Mouse (Mus musculus) gonadal fat pad, adult 2 months (tissue): ENCODE measurements around the gene Hadha. TPM values are rescaled to one million over a fixed set of nuclear protein-coding genes. Genes with fewer than 3 reads are reported as not detected.

Experiments used
- polyA plus RNA-seq: library from polyadenylated mRNA; depleted of rRNA; stranded (reverse); fragments of >200 nt; gene quantifications from 2 replicates; pipeline ENCODE4 v1.2.3, GENCODE M21; 2012; rRNA removed

The Hadha gene
- polyA plus RNA-seq, 1 experiment = 74.1 TPM

Other genes starting within 250 kb of the Hadha start
- gene Il6, start 142.0 kb downstream of the Hadha start, polyA plus RNA-seq = 0.19 TPM in 1 of 2 replicates, not detected in the other
- gene Tyms, start 81.5 kb downstream of the Hadha start, polyA plus RNA-seq = 7.5 and 11.3 TPM in 2 replicates
- 0.05 and 0.07 TPM in 2 replicates for gene Garem2, start 50.0 kb downstream of the Hadha start, polyA plus RNA-seq
- not detected in 2 replicates for gene 3110082J24Rik, start 49.1 kb downstream of the Hadha start, polyA plus RNA-seq
- 109 and 124 TPM in 2 replicates for gene Hadhb, start 86 bp upstream of the Hadha start, polyA plus RNA-seq
- 0.77 and 1.2 TPM in 2 replicates for gene Adgrf3, start 50.6 kb upstream of the Hadha start, polyA plus RNA-seq
- 30.1 and 37.6 TPM in 2 replicates for gene Selenoi, start 77.4 kb upstream of the Hadha start, polyA plus RNA-seq
- 0.43 and 1.1 TPM in 2 replicates for gene Drc1, start 126.2 kb upstream of the Hadha start, polyA plus RNA-seq